Mouse (Mus musculus): ENCODE results near the gene Rnf149. TPM values are rescaled to one million over a fixed set of nuclear protein-coding genes. Genes with fewer than 3 reads are reported as not detected.
A peak's percentile ranks its signal among the peaks of the same experiment; 100 is the strongest.

The Rnf149 gene
- 3.8 and 26.0 TPM in 2 replicates for polyA plus RNA-seq (2012; ENCODE audit: insufficient read depth, low replicate concordance)

DNA sequence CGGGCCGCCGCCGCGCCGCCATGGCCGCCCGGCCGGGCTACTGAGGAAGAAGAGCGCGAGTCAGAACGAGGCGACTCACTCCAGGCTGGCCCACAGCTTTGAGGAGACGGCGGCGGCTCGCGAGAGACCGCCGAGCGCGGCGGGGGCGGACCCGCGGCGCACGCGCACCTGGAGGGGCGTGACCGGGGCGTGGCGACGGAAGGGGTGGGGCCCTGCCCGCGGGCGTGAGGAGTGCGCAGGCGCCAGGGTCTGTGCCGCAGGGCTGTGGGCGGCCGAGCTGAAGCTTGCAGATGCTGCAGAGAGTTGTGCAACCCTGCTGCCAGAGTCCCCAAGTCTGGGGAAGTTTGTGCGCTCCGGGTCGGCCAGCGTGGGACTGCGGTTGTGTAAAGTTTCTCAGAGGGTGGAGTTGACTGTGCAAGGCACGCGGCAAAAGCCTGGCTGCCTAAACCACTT, at the start of gene Rnf149:
Gene Rnf149 (minus strand): TSS at position 153 of the 453 bp plus-strand sequence.
- Histone ChIP-seq H3K4me3 (replicated peaks) (peak within 1 kb of the TSS; percentile 98), H3K4me1 (peaks cover 67% of the 10 kb centered on the region), H3K36me3 (replicated peaks; ENCODE audit: low read length) (peaks cover 9% of the 10 kb centered on the region), H3K27me3 (replicated peaks) (no peaks in the 10 kb centered on the region), H3K9me3 (no peaks in the 10 kb centered on the region)
- TF ChIP-seq FLI1 (IDR thresholded peaks at IDR 0.05; ENCODE audit: low read length) (no peak), GATA1 (IDR thresholded peaks at IDR 0.05; ENCODE audit: borderline replicate concordance, low read length) (no peak)

DNA sequence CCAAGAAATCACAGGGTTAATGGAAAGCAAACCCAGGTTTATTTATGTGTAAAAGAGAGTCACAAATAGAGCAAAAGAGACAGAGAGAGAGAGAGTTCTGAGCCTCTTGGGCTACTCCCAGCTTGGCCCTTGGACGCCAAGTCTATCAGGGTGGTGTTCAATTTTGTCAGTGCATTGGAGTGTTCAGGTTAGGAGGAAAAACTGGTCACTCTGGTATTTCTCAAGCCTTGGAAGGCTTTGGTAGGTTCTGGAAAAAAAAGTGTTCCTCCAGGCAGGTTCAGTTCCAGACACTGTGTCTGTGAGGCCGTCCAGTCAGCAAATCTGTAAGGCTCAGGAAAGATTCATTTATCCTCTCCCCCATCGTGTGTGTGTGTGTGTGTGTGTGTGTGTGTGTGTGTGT, 48.3 kb upstream of the Rnf149 start:
- Histone ChIP-seq H3K4me1 (no peaks in the 10 kb centered on the region), H3K9me3 (no peaks in the 10 kb centered on the region), H3K4me3 (replicated peaks) (no peak overlapping the region), H3K36me3 (replicated peaks; ENCODE audit: low read length) (no peaks in the 10 kb centered on the region), H3K27me3 (replicated peaks) (peaks cover 10% of the 10 kb centered on the region)
- TF ChIP-seq GATA1 (IDR thresholded peaks at IDR 0.05; ENCODE audit: borderline replicate concordance, low read length) (no peak), FLI1 (IDR thresholded peaks at IDR 0.05; ENCODE audit: low read length) (no peak)

DNA sequence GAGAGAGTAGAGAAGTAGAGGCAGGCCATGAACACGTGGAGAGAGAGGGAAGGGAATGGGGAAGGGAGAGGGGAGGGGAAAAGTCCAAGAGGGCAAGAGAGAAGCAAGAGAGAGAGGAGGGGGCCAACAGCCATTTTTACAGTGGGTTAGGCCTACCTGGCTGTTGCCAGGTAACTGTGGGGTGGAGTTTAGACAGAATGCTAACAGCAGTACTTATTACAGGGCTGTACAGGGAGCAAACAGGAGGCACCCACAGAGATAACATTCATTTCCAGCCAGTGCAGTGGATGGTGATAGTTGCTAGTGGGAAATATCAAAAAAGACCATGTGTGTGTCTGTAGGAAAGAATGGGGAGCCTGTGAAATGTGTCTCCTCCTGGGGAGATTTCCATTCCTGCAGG, 46.5 kb upstream of the Rnf149 start:
- no peaks in the 10 kb centered on the region for H3K9me3 ChIP-seq
- peaks cover 15% of the 10 kb centered on the region for H3K27me3 ChIP-seq (replicated peaks)
- no peak overlapping the region for H3K4me3 ChIP-seq (replicated peaks)
- no peaks in the 10 kb centered on the region for H3K36me3 ChIP-seq (replicated peaks; ENCODE audit: low read length)
- no peaks in the 10 kb centered on the region for H3K4me1 ChIP-seq
- TF ChIP-seq GATA1 (IDR thresholded peaks at IDR 0.05; ENCODE audit: borderline replicate concordance, low read length) (no peak), FLI1 (IDR thresholded peaks at IDR 0.05; ENCODE audit: low read length) (no peak)

DNA sequence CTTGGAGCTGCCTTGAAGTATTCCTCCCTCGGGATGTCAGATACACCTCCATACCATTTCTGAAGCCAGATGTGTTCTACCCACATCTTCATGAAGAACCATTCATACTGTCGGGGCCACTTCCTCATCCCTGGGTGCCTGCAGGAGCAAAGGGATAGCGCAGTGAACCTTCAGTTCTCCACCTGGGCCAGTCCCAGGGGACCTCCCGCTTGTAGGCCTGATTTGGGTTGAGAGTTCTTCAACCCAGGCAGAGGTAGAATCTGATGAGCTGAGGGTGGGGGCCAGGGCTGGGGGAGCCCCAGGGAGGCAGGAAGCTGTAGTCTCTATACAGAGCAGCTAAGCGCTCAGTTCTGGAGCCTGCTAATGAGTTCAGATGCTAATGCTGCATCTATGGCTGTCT, 45.9 kb upstream of the Rnf149 start:
- TF ChIP-seq FLI1 (IDR thresholded peaks at IDR 0.05; ENCODE audit: low read length), result no peak
- TF ChIP-seq GATA1 (IDR thresholded peaks at IDR 0.05; ENCODE audit: borderline replicate concordance, low read length), result no peak

DNA sequence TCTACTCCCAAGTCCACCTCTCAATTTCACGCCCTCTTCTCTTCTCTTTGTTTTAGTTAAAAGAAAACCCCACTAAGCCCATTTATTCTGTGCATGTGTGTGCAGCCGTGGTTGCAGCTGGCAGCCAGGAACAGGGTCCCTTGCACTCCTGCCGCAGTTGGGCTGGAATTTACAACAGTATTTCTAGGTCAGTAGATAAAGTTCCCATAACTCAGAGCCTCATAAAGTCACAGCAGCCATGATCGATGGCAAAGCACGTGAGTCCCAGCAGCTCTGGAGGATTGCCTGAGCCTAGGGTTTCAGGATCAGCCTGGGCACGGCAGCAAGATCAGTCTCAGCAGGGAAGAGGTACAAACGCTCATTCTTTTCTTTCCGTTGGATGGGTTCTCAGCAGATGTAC, 41.3 kb upstream of the Rnf149 start:
- Histone ChIP-seq H3K27me3 (replicated peaks) (peaks cover 15% of the 10 kb centered on the region), H3K36me3 (replicated peaks; ENCODE audit: low read length) (no peaks in the 10 kb centered on the region), H3K4me3 (replicated peaks) (no peak overlapping the region), H3K9me3 (no peaks in the 10 kb centered on the region), H3K4me1 (peaks cover 24% of the 10 kb centered on the region)
- TF ChIP-seq GATA1 (IDR thresholded peaks at IDR 0.05; ENCODE audit: borderline replicate concordance, low read length) (no peak), FLI1 (IDR thresholded peaks at IDR 0.05; ENCODE audit: low read length) (no peak)

More for the DNA sequence above, 45.9 kb upstream of the Rnf149 start:
- no peaks in the 10 kb centered on the region for H3K9me3 ChIP-seq
- H3K27me3 ChIP-seq (replicated peaks), result peaks cover 14% of the 10 kb centered on the region
- H3K4me1 ChIP-seq, result no peaks in the 10 kb centered on the region
- H3K4me3 ChIP-seq (replicated peaks), result no peak overlapping the region
- H3K36me3 ChIP-seq (replicated peaks; ENCODE audit: low read length), result no peaks in the 10 kb centered on the region

DNA sequence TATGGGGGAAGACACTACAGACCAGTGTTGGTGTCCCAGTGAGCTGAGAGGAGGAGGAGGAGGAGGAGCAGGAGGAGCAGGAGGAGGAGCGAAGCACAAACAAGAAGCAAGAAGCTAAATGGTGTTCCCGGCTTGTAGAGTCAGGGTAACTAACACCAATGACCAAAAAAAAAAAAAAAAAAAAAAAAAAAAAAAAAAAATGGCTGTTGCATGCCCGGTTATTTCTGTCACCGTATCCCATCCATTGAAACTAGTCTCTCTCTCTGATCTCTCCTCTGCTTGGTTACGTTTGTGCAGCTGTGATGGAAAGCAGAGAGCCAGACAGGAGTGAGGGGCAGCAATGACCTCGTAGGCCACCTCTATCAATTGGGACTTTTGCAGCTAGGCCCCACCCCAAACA, 38.3 kb upstream of the Rnf149 start:
- Histone ChIP-seq H3K27me3 (replicated peaks) (peaks cover 11% of the 10 kb centered on the region), H3K9me3 (no peaks in the 10 kb centered on the region), H3K4me1 (peaks cover 24% of the 10 kb centered on the region), H3K36me3 (replicated peaks; ENCODE audit: low read length) (no peaks in the 10 kb centered on the region), H3K4me3 (replicated peaks) (peak overlapping the region; percentile 86)
- no peak for TF ChIP-seq FLI1 (IDR thresholded peaks at IDR 0.05; ENCODE audit: low read length)
- no peak for TF ChIP-seq GATA1 (IDR thresholded peaks at IDR 0.05; ENCODE audit: borderline replicate concordance, low read length)

DNA sequence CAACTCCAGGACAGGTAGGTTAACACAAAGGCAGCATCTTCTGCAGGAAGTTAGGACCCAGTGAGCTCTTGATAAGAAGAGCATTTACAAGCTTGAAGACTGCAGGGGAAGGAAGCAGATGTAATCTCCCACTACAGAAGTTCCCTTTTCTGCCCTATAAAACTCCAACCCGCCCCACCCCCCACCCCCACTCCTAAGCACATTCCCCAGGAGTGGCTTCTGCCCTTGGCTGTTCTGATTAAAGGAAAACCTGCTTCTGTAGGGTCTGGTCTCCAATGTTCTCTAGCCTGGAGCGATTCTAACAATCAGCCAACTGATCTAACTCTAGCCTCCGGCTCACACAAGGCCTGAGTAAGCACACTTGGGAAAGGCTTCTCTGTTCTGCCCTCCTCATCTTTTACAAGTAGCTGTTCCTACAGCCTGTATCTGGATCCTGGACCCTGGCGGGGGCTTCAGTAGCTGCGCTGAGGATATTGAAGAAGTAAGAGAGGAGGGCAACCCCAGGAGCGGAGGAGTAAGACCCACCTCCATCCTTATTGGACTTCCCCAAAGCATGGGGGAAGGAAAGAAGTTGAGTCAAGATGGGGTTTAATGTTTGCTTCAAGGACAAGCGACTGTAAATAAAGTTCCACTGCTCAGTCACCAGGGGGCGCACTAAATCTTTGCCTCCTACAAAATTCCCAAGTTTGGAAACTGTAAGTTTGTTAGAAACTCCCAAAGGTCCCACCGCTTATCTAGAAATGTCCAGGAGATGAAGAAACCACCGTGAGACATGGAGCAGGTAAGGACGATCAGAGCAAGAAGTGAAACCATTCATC, 37.5 kb upstream of the Rnf149 start:
- Histone ChIP-seq H3K9me3 (no peaks in the 10 kb centered on the region), H3K27me3 (replicated peaks) (peaks cover 9% of the 10 kb centered on the region), H3K4me3 (replicated peaks) (peak overlapping the region; percentile 86), H3K36me3 (replicated peaks; ENCODE audit: low read length) (no peaks in the 10 kb centered on the region), H3K4me1 (peaks cover 24% of the 10 kb centered on the region)
- TF ChIP-seq GATA1 (IDR thresholded peaks at IDR 0.05; ENCODE audit: borderline replicate concordance, low read length) (no peak), FLI1 (IDR thresholded peaks at IDR 0.05; ENCODE audit: low read length) (no peak)

DNA sequence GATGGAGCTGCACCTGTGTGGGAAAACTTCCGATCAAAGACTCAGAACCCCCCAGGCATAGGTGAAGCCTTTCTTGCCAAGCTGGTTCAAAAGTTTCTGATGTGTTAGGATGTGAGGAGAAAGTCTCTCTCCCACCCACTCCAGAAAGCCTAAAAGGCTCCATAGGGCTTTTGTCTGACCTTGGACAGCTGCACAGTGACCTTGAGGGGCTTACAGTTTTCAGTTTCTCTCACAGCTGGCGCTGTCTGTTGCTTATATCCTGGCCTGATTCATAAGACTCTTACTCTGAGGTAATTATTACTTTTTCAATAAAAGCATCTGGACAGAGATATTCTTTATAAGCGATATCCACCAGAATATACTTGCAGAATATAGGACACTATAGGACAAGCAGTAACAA, 35.9 kb upstream of the Rnf149 start:
- H3K9me3 ChIP-seq, result no peaks in the 10 kb centered on the region
- no peak overlapping the region for H3K4me3 ChIP-seq (replicated peaks)
- H3K36me3 ChIP-seq (replicated peaks; ENCODE audit: low read length), result no peaks in the 10 kb centered on the region
- peaks cover 4% of the 10 kb centered on the region for H3K27me3 ChIP-seq (replicated peaks)
- peaks cover 24% of the 10 kb centered on the region for H3K4me1 ChIP-seq
- TF ChIP-seq FLI1 (IDR thresholded peaks at IDR 0.05; ENCODE audit: low read length) (no peak), GATA1 (IDR thresholded peaks at IDR 0.05; ENCODE audit: borderline replicate concordance, low read length) (no peak)

DNA sequence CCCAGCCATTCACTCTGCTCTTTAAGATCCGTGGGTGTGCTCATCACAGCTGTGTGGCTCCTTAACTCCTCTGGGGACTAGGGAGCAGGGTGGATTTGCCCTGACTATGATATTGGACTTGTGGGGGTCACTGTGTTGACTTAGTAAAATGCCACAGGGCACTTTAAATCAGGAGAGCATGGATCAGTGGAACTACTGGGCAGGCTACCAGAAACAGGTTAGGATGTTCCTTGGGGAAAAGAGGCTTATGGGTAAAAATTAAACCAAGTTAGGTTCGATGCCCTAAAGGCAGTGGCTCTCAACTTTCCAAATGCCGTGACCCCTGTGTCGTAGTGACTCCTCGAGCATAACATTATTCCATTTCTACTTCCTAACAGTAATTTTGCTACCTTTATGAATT, 35.3 kb upstream of the Rnf149 start:
- TF ChIP-seq GATA1 (IDR thresholded peaks at IDR 0.05; ENCODE audit: borderline replicate concordance, low read length) (no peak), FLI1 (IDR thresholded peaks at IDR 0.05; ENCODE audit: low read length) (no peak)
- no peaks in the 10 kb centered on the region for H3K36me3 ChIP-seq (replicated peaks; ENCODE audit: low read length)
- H3K4me3 ChIP-seq (replicated peaks), result no peak overlapping the region
- peaks cover 24% of the 10 kb centered on the region for H3K4me1 ChIP-seq
- peaks cover 4% of the 10 kb centered on the region for H3K27me3 ChIP-seq (replicated peaks)
- no peaks in the 10 kb centered on the region for H3K9me3 ChIP-seq

DNA sequence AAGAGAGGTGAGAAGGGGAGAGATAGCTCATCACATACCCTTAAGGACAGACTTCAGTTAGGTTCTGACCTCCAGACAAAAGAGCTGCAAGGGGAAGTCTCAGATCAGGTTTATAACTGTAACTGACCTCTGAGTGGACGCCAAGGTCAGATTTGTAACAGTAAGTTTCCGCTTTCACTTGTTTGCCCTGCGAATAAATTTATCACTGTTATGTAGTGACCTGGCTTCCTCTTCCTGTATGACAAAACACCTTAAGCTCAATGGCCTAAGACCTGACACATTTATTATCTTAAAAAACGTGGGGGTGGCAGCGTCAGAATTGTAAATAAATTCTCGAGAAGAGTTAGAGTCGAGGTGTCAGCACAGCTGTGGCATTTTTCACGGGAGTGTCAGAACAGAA, 31.3 kb upstream of the Rnf149 start:
- no peaks in the 10 kb centered on the region for H3K9me3 ChIP-seq
- no peak for TF ChIP-seq GATA1 (IDR thresholded peaks at IDR 0.05; ENCODE audit: borderline replicate concordance, low read length)
- no peak for TF ChIP-seq FLI1 (IDR thresholded peaks at IDR 0.05; ENCODE audit: low read length)
- peaks cover 9% of the 10 kb centered on the region for H3K4me1 ChIP-seq
- no peak overlapping the region for H3K4me3 ChIP-seq (replicated peaks)
- H3K27me3 ChIP-seq (replicated peaks), result peaks cover 3% of the 10 kb centered on the region
- no peaks in the 10 kb centered on the region for H3K36me3 ChIP-seq (replicated peaks; ENCODE audit: low read length)

Measured in megakaryocyte, embryonic 14.5 days (primary cell).